Mouse (Mus musculus): ENCODE measurements around the gene Far2.

The Far2 gene

DNA sequence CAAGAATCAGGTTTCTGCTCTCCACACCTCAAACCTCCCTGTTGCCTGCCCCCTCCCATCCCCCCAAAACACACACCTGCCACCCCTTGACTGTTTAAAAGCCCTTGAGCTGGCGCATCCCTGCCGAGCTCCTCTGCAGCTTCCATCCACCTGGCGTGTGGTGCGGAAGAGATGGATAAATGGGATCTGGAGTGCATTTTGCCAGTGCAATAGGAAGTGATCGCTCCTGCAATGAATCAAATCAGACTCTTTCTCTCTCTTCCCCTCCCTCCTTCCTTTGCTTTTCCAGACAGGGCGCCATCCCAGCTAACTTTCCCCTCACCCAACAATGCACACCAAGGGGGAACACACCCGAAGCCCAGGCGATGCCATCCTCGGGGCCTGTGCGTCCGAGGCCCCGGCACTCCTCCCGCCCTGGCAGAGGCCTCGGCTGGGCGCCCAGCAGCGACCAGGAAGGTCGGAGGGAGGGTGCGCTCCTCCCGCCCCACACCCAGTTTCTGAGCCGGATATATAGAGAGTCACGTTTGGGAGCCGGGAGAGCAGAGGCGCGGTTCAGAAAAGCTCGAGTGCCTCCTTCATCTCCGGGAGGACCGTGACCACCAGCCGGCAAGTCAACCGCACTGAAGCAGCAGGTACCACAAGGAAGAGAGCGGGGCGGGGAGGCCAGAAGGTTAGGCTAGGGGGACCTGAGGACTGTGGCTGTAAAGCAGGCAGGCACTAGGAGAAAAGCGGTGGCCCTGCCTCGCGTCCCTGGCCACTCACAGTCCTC lies at the start of gene Far2:
Gene Far2 (plus strand): TSS at position 379 of the 769 bp plus-strand sequence.
- no peak for DNase-seq (ENCODE audit: low spot score)

- DNase-seq (ENCODE audit: low spot score): no peak
Measured at GRCm38 (mm10) chr6:148000483-148000882, 46.6 kb upstream of the Far2 start.

DNA sequence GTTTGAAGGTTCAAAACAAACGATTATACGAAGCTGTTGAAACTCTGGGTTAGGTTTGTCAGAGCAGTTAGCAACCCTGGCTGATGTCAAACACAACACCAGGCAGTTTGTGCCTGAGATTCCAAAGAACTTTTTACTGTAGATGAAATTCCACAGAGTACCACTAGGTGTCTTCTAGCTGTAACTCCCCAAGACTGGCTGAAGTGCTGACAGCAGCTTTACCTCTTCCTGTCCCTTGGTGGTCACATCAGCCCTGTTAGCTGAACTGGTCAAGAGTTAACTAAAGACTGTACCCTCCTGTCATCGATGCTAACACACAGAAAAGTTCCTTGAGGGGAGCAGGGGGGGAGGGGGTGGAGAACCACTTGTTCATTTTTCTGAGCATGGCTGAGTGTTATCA lies 46.0 kb upstream of the Far2 start:
- DNase-seq (ENCODE audit: low spot score): peak; percentile 2

DNA sequence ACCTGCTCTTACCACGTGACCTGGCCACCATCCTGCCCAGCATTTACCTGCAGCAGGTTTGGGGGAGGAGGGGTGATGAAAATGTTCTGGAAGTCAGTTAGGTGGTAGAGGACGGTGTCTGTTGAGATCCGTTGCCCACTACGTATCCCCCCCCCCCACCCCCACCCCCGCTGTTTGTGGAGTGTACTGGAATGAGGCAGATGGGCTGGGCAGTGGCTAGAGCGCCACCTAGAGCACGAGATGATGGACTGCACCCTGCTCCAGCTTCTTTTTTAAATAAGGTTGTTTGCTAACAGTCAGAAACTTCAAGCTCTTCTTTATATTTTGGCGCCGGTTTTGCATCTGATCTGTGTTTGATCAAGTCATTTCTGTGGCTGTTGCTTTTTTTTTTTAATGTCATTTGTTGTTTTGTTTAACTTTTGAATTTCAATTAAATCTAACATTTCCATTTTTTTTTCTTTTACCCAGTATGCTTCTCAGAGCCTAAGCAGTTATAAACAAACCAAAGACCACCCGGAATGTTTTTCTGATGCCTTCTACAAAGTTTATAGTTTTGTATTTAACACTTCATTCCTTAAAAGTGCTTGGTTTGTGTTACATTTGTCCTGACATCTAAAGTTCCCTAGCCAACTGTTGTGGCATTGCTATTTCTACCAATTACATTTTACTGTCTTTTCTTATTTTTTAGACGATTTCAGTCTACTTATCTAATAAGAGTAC lies 40.8 kb upstream of the Far2 start:
- no peak for DNase-seq (ENCODE audit: low spot score)

GRCm38 (mm10) chr6:148040759-148041158 lies 6.3 kb upstream of the Far2 start:
- DNase-seq (ENCODE audit: low spot score): no peak

DNA sequence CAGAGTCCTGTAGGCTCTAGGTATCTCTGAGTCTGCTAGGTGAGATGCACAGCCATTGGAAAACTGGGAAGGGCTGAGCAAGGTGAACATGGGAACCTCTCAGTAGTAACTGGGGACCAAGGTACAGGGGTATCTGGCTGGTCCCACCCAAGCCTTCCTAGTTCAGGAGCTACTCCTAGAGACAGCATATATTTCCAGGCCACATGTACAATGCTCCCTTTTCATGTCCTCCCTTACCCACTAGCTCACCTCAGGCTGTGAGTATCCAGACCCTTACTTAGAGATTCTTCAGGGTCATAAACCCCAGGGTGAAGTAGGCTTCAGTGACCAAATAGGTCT lies 560 bp downstream of the Far2 start:
- DNase-seq (ENCODE audit: low spot score): no peak

DNA sequence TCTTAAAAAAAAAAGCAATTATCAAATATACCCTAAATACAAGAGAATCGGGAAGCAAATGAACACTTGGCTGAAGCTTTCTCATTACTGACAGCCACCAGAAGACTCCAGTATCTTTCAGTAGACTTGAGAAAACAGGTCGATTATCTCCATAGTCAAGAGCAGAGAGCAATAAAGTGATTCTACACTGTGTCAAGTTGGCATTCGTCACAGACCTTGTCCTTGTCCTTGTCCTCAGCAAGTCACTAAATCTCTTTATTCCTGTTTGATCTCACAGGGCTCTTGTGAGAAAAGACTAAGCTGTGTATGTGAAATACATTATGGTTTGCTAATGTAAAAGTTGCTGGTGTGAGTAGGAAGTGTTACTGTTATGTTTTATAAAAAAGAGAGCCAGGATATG lies 16.1 kb downstream of the Far2 start:
- no peak for DNase-seq (ENCODE audit: low spot score)

GRCm38 (mm10) chr6:148066267-148066666 lies 19.2 kb downstream of the Far2 start:
- DNase-seq (ENCODE audit: low spot score): no peak

DNA sequence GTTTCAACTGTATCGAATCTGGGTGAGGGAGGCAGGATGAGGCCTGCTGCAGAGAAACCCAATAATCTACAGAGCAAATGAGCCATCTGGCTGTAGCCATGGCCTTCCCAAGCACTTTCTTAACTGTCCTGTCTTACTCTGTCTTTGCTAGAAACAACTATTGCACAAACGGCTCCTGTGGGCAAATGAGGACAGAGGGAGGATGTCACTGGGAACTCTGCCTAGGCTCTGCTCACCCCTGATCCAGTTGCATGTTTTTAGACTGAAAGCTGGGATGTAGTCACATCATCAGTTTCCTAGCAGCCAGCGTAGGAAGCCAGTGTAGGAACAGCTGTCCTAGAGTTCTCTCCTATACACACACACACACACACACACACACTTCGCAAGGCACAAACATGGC lies 21.7 kb downstream of the Far2 start:
- DNase-seq (ENCODE audit: low spot score): no peak

DNA sequence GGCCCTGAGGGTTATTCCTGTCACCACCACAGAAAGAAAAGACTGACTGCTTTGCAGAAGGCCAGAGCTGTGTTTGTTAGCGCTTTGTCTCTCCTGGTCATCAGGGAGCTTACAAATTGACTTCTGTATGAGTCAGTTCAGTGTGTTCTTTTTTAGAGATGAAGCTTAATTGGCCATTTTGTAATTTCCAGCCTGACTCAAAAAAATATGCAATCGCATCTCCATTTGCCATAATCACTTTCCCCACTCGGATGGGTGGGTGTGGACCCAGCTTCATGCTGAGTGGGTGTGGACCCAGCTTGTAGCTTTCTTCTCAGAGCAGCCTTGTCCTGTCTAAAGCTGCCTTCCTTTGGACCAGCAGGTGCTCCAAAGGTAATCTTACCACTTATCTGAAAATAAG lies 26.5 kb downstream of the Far2 start:
- no peak for DNase-seq (ENCODE audit: low spot score)

GRCm38 (mm10) chr6:148074211-148074864 lies 27.3 kb downstream of the Far2 start:
- no peak for DNase-seq (ENCODE audit: low spot score)

DNA sequence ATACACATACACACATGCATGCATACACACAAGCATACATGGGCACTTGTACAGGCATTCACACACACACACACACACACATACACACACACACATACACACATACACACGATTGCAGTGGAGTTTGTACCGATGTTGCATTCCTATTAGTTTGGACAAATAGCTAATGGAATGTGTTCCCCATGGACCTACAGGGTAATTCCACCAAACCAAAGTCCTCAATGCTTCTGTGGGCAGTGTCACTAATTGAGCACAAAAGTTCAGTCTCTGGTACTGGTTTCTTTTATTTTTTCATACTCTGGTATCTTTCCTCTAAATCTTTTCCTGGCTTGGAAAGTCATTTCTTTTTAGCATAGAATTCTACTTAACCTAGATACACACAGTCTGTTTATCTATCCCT lies 36.8 kb downstream of the Far2 start:
- DNase-seq (ENCODE audit: low spot score): no peak

- DNase-seq (ENCODE audit: low spot score): no peak
Measured at GRCm38 (mm10) chr6:148084403-148084802, 37.3 kb downstream of the Far2 start.

- no peak for DNase-seq (ENCODE audit: low spot score)
Measured at GRCm38 (mm10) chr6:148097039-148097438, 50.0 kb downstream of the Far2 start.

GRCm38 (mm10) chr6:148101977-148102376 lies 54.9 kb downstream of the Far2 start:
- no peak for DNase-seq (ENCODE audit: low spot score)

- DNase-seq (ENCODE audit: low spot score): no peak
Measured at GRCm38 (mm10) chr6:148102434-148102833, 55.4 kb downstream of the Far2 start.

GRCm38 (mm10) chr6:148104212-148104611 lies 57.2 kb downstream of the Far2 start:
- DNase-seq (ENCODE audit: low spot score): peak; percentile 8

DNA sequence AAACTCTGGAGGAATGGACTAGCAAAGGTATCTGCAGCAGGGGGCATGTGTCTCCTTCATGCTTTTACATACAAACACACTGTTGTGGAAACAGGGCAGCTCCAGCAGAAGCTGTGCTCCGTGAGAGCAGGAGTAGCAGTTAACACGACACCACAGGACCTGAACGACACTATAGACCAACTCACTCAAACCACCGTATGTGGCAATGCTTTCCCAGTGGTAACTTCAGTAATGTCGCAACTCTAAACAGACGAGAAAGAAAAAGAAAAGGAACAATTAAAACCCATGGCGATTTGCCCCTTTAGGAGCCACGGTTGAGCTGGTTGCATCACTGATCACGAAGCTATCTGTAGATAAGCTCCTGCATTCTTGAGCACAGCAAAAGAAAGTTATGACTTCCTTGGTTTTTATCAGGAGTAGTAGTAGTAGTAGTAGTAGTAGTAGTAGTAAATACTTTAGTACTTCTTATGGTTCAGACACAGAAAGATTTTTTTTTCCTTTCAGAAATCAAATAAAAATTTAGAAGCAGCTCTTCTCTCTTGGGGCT lies 58.7 kb downstream of the Far2 start:
- DNase-seq (ENCODE audit: low spot score): no peak

- no peak for DNase-seq (ENCODE audit: low spot score)
Measured at GRCm38 (mm10) chr6:148108741-148109472, 61.8 kb downstream of the Far2 start.

DNA sequence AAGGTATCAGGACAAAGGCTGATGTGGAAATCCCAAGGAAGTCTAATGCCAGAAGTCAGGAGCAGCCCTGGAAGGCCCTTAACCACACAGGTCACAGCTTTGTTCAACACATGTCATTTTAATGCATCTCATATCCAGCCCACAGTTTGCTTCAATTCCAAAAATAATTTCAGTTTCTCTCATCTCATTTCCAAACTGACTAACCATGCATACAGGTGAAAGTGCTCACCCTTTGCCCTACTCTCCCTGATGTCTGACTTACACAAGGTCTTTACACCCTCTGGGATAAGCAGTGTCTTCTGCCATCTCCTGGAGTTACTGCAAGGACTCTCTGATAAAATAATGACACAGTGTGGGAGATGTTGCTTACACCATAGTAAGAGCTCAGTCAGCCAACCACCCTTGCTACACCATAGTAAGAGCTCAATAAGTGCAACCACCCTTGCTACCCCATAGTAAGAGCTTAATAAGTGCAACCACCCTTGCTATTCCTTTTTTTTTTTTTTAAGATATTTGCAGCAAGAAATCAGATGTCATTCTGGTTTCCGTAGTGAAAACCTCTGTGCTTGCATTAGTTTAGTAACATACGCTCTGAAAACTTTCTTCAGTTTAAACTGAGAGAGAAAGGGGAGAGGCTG lies 64.1 kb downstream of the Far2 start:
- DNase-seq (ENCODE audit: low spot score): no peak

GRCm38 (mm10) chr6:148116371-148116770 lies 69.3 kb downstream of the Far2 start:
- no peak for DNase-seq (ENCODE audit: low spot score)

DNA sequence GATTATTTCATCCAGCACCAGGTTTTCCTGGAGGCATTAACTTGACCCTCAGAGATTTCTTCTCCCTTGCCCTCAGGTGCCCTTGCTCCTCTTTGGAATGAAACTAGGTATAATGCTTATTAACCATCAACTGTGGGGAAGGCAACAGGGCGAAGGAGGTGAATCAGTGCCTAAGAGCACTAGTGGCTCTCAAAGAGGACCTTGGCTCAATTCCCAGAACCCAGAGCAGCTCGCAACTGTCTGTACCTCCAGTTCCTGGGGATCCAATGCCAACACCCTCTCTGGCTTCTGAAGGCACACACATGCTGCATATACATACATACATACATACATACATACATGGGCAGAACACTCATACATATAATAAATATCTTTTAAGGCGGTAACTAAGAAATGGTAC lies 69.8 kb downstream of the Far2 start:
- no peak for DNase-seq (ENCODE audit: low spot score)

Data from lung, postnatal 25 days (tissue).